Mouse (Mus musculus): ENCODE results near the gene Cfap20.

DNA sequence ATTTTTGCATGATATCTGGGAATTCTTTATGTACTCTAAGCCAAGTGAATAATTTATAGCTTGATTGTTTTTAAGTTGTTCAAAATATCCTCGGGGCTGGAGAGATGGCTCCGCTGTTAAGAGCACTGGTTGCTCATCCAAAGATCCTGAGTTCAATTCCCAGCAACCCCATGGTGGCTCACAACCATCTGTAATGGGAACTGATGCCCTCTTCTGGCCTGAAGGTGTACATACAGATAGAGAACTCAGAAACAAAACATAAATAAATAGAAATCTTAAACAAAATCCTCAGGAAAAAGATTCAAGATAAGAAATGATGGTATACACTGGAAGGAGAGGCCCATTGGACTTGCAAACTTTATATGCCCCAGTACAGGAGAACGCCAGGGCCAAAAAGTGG is 1.3 kb upstream of the Cfap20 start:
- no peak for TF ChIP-seq CTCF (IDR thresholded peaks at IDR 0.05; ENCODE audit: low read depth, low read length)
- no peak for TF ChIP-seq POLR2A (IDR thresholded peaks at IDR 0.05; ENCODE audit: borderline replicate concordance, low read depth, low read length)
